Mouse (Mus musculus) forebrain, embryonic 11.5 days (tissue): ENCODE data around the gene Arsk. TPM values are rescaled to one million over a fixed set of nuclear protein-coding genes. Genes with fewer than 3 reads are reported as not detected.

Source experiments
- ATAC-seq: fragments of 200-750 bp; cut with Nextera tagmentation; replicated peaks from 2 replicates; pipeline ENCODE4 v1.8.0; 2017; ENCODE audit warnings: moderate TSS enrichment; ENCODE audit not compliant: low FRiP score
- DNase-seq: peaks from one replicate; pipeline ENCODE4 v3.0.0-alpha.2; 2017; ENCODE audit warnings: low spot score
- H3K27ac ChIP-seq: fragments of 300-500 bp; sonication (generic); 2 replicates; pipeline ENCODE4 v1.5.1; 2014; ENCODE audit warnings: low read depth, low read length
- H3K27me3 ChIP-seq: fragments of 300-500 bp; sonication (generic); 2 replicates; pipeline ENCODE4 v1.6.1; 2014; ENCODE audit warnings: mild to moderate bottlenecking, low read length, mixed read lengths; ENCODE audit not compliant: control insufficient read depth, insufficient read depth
- H3K36me3 ChIP-seq: fragments of 300-500 bp; sonication (generic); 2 replicates; pipeline ENCODE4 v1.6.1; 2014; ENCODE audit warnings: mild to moderate bottlenecking, low read length, moderate library complexity, mixed read lengths; ENCODE audit not compliant: control insufficient read depth, insufficient read depth
- H3K4me1 ChIP-seq: fragments of 300-500 bp; sonication (generic); replicated peaks from 2 replicates; pipeline ENCODE4 v1.6.1; 2014; ENCODE audit warnings: low read length, mixed read lengths; ENCODE audit not compliant: control insufficient read depth, insufficient read depth
- H3K4me2 ChIP-seq: fragments of 300-500 bp; sonication (generic); 2 replicates; pipeline ENCODE4 v1.6.1; 2014; ENCODE audit warnings: low read depth, mild to moderate bottlenecking, low read length, moderate library complexity, mixed read lengths; ENCODE audit not compliant: severe bottlenecking
- H3K4me3 ChIP-seq: fragments of 300-500 bp; sonication (generic); 2 replicates; pipeline ENCODE4 v1.5.1; 2014; ENCODE audit warnings: low read depth, low read length
- H3K9ac ChIP-seq: fragments of 300-500 bp; sonication (generic); 2 replicates; pipeline ENCODE4 v1.6.1; 2014; ENCODE audit warnings: low read length
- H3K9me3 ChIP-seq: fragments of 300-500 bp; sonication (generic); 2 replicates; pipeline ENCODE4 v1.6.1; 2016; ENCODE audit warnings: low read length, mixed read lengths; ENCODE audit not compliant: control insufficient read depth
- WGBS: fragments of 180-500 bp; shearing (Covaris S2); extraction: QIAGEN DNeasy Blood & Tissue Kit; methylation state at CpG from one replicate; pipeline ENCODE4 v1.1.7; 2014; 5-methylcytosine and 5-hydroxymethylcytosine counted together
- polyA plus RNA-seq: library from polyadenylated mRNA; unstranded; fragments of >200 nt; fragmentation: Nextera tagmentation; extraction: Ambion mirVana; gene quantifications from 2 replicates; pipeline ENCODE4 v1.2.1, GENCODE M21; 2014

The Arsk gene
- polyA plus RNA-seq, 1 experiment from 2014 or later, result 6.6 TPM

GRCm38 (mm10) chr13:76074323-76074722 is 24.1 kb downstream of the Arsk start:
- ATAC-seq, result no peak
- no peak for DNase-seq
- no peaks in the 10 kb centered on the region for H3K27me3 ChIP-seq

GRCm38 (mm10) chr13:76064363-76064945 is 34.0 kb downstream of the Arsk start:
- ATAC-seq, result no peak

More at GRCm38 (mm10) chr13:76074323-76074722, 24.1 kb downstream of the Arsk start:
- Histone ChIP-seq H3K4me2 (no peak overlapping the region), H3K27ac (no peak overlapping the region), H3K36me3 (no peaks in the 10 kb centered on the region), H3K4me1 (no peaks in the 10 kb centered on the region), H3K9ac (no peak overlapping the region), H3K9me3 (no peaks in the 10 kb centered on the region), H3K4me3 (no peak overlapping the region)
- WGBS, result 90% methylated on average over 1 of the region's 1 CpGs

GRCm38 (mm10) chr13:76063548-76063947 is 34.9 kb downstream of the Arsk start:
- H3K4me1 ChIP-seq, result no peaks in the 10 kb centered on the region
- H3K4me3 ChIP-seq, result no peak overlapping the region
- no peak overlapping the region for H3K27ac ChIP-seq
- no peaks in the 10 kb centered on the region for H3K9me3 ChIP-seq
- no peak overlapping the region for H3K4me2 ChIP-seq
- ATAC-seq (no peak), DNase-seq (no peak)
- no peaks in the 10 kb centered on the region; the same call in 1 of the 2 replicates for H3K36me3 ChIP-seq
- H3K27me3 ChIP-seq, result no peaks in the 10 kb centered on the region
- H3K9ac ChIP-seq, result no peak overlapping the region
- 95% methylated on average over 4 of the region's 4 CpGs for WGBS

More at GRCm38 (mm10) chr13:76064363-76064945, 34.0 kb downstream of the Arsk start:
- WGBS, result 87% methylated on average over 13 of the region's 13 CpGs
- H3K4me1 ChIP-seq, result no peaks in the 10 kb centered on the region
- H3K9me3 ChIP-seq, result no peaks in the 10 kb centered on the region
- peak; percentile 50 for DNase-seq
- H3K27me3 ChIP-seq, result no peaks in the 10 kb centered on the region
- H3K36me3 ChIP-seq, result no peaks in the 10 kb centered on the region; the same call in 1 of the 2 replicates
- H3K9ac ChIP-seq, result no peak overlapping the region
- no peak overlapping the region for H3K4me3 ChIP-seq
- H3K4me2 ChIP-seq, result no peak overlapping the region
- H3K27ac ChIP-seq, result no peak overlapping the region

GRCm38 (mm10) chr13:76062569-76062968 is 35.9 kb downstream of the Arsk start:
- Histone ChIP-seq H3K4me3 (no peak overlapping the region), H3K27me3 (peaks cover 1% of the 10 kb centered on the region; the same call in 1 of the 2 replicates), H3K9me3 (no peaks in the 10 kb centered on the region), H3K4me2 (no peak overlapping the region), H3K4me1 (no peaks in the 10 kb centered on the region), H3K27ac (no peak overlapping the region), H3K9ac (no peak overlapping the region), H3K36me3 (no peaks in the 10 kb centered on the region; the same call in 1 of the 2 replicates)
- 88% methylated on average over 3 of the region's 3 CpGs for WGBS
- ATAC-seq (no peak), DNase-seq (no peak)

- H3K4me1 ChIP-seq, result no peaks in the 10 kb centered on the region
- no peaks in the 10 kb centered on the region for H3K9me3 ChIP-seq
- H3K27ac ChIP-seq, result no peak overlapping the region
- no peak overlapping the region for H3K4me3 ChIP-seq
- H3K9ac ChIP-seq, result no peak overlapping the region
- ATAC-seq, result no peak
- no peak overlapping the region for H3K4me2 ChIP-seq
- no peaks in the 10 kb centered on the region; the same call in 1 of the 2 replicates for H3K36me3 ChIP-seq
- WGBS, result 90% methylated on average over 3 of the region's 3 CpGs
- no peak for DNase-seq
- peaks cover 5% of the 10 kb centered on the region; the same call in 1 of the 2 replicates for H3K27me3 ChIP-seq
Observed at GRCm38 (mm10) chr13:76062126-76062525, 36.3 kb downstream of the Arsk start.

GRCm38 (mm10) chr13:76059591-76059990 is 38.9 kb downstream of the Arsk start:
- Histone ChIP-seq H3K36me3 (no peaks in the 10 kb centered on the region), H3K27ac (no peak overlapping the region), H3K9ac (no peak overlapping the region), H3K27me3 (peaks cover 25% of the 10 kb centered on the region), H3K4me1 (peaks cover 4% of the 10 kb centered on the region; the same call in 1 of the 2 replicates), H3K4me3 (no peak overlapping the region), H3K9me3 (no peaks in the 10 kb centered on the region), H3K4me2 (no peak overlapping the region)
- WGBS, result 94% methylated on average over 4 of the region's 4 CpGs
- DNase-seq, result no peak
- ATAC-seq, result no peak

- no peaks in the 10 kb centered on the region for H3K36me3 ChIP-seq
- no peak overlapping the region for H3K9ac ChIP-seq
- no peak overlapping the region for H3K4me2 ChIP-seq
- no peak for DNase-seq
- 70% methylated on average over 10 of the region's 10 CpGs for WGBS
- peaks cover 4% of the 10 kb centered on the region; the same call in 1 of the 2 replicates for H3K4me1 ChIP-seq
- H3K4me3 ChIP-seq, result no peak overlapping the region
- H3K27ac ChIP-seq, result no peak overlapping the region
- ATAC-seq, result no peak
- H3K9me3 ChIP-seq, result no peaks in the 10 kb centered on the region
- peaks cover 31% of the 10 kb centered on the region for H3K27me3 ChIP-seq
Observed at GRCm38 (mm10) chr13:76057267-76058069, 41.0 kb downstream of the Arsk start.

- peak within 1 kb of the TSS; percentile 45 for H3K9ac ChIP-seq
- peaks cover 31% of the 10 kb centered on the region for H3K27me3 ChIP-seq
- H3K27ac ChIP-seq, result no peak within 1 kb of the TSS
- ATAC-seq (peak; percentile 11), DNase-seq (no peak)
- peak within 1 kb of the TSS; percentile 48 for H3K4me3 ChIP-seq
- peak within 1 kb of the TSS; percentile 77 for H3K4me2 ChIP-seq
- peaks cover 4% of the 10 kb centered on the region; the same call in 1 of the 2 replicates for H3K4me1 ChIP-seq
- 6% methylated on average over 10 of the region's 10 CpGs for WGBS
- H3K36me3 ChIP-seq, result no peaks in the 10 kb centered on the region
- H3K9me3 ChIP-seq, result no peaks in the 10 kb centered on the region
Observed at GRCm38 (mm10) chr13:76056896-76057266, 41.6 kb downstream of the Arsk start, which contains the start of gene Gpr150. Gene Gpr150, minus strand, starts transcription at chr13:76056996.
